ENCODE assay signal across 8 mouse cellular contexts in the genomic region with DNA sequence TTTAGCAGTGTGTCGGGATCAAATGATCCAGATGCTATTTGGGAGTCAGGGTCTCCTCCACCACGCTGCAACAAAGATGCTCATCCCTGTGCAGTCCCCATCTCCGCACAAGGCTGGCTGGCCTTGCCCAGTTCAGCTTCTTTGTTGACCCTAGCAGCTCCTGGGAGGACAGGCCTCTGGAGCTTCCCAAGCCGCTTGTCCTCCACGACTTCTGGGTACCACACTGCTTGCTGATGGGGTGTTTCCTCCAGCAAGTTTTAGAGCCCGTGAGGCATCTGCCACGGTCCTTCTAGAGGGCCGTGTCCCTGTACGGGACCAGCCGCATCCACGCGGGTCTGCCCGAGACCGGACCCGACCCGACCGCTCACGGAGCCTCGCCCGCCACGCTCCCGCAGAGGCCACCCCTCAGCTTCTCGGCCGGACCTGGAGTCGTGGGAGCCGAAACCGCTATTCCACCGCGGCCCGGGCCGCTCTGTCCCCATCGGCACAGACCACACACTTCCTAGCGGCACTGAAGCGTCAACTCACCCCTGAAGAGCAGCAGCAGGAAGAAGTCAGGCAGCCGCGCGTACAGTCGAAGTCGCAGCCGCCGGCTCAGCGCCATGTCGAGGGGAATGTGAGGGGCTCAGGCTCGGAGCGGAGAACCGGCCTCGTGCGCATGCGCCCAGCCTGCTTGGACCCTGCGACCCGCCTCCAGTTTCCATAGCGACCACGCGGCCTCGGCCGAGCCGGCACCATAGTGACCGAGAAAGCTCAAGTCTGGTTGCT. TPM values are rescaled to one million over a fixed set of nuclear protein-coding genes. Genes with fewer than 3 reads are reported as not detected.
DNase-seq lines count a peak whose midpoint lies in the region; ATAC-seq and TF ChIP-seq lines count a peak whose summit lies in the region.

A gene (minus strand): TSS at position 659 of the 768 bp plus-strand sequence.

- ATAC-seq in megakaryocyte, adult 5-6 weeks (ENCODE audit: poor library complexity, severe bottlenecking) = no peak
- peak; percentile 70; the same call in 1 of the 2 replicates for ATAC-seq in heart, embryonic 13.5 days (ENCODE audit: extremely low read depth, insufficient number of reproducible peaks, low FRiP score, low TSS enrichment)
- peak; percentile 95 for ATAC-seq in kidney, postnatal 0 days (replicated peaks; ENCODE audit: low FRiP score, low read depth)
- peak; percentile 96 for ATAC-seq in neural tube, embryonic 11.5 days (ENCODE audit: insufficient read depth, low FRiP score, low TSS enrichment)

- no peaks in the 10 kb centered on the region for H3K79me2 ChIP-seq in liver, adult 2 months (ENCODE audit: control insufficient read depth, insufficient read depth, low read length)

- peak within 1 kb of the TSS; percentile 89 for H3K9ac ChIP-seq in heart, embryonic 13.5 days
- H3K9ac ChIP-seq in kidney, postnatal 0 days (ENCODE audit: low read depth, low read length) = peak within 1 kb of the TSS; percentile 56
- H3K9ac ChIP-seq in liver, adult 2 months (ENCODE audit: low read depth, low read length) = peak within 1 kb of the TSS; percentile 39
- peak within 1 kb of the TSS; percentile 92 for H3K9ac ChIP-seq in neural tube, embryonic 11.5 days (ENCODE audit: low read length)

- peaks cover 53% of the 10 kb centered on the region for H3K27me3 ChIP-seq in megakaryocyte, embryonic 14.5 days (replicated peaks)
- no peaks in the 10 kb centered on the region for H3K27me3 ChIP-seq in forebrain, embryonic 10.5 days (ENCODE audit: poor library complexity, severe bottlenecking)
- peaks cover 8% of the 10 kb centered on the region; the same call in 1 of the 2 replicates for H3K27me3 ChIP-seq in heart, embryonic 13.5 days (replicated peaks)
- H3K27me3 ChIP-seq in kidney, postnatal 0 days (ENCODE audit: insufficient read depth, low read length) = no peaks in the 10 kb centered on the region
- peaks cover 7% of the 10 kb centered on the region; the same call in 1 of the 2 replicates for H3K27me3 ChIP-seq in liver, adult 2 months (ENCODE audit: control insufficient read depth, insufficient read depth, low read length)
- H3K27me3 ChIP-seq in neural tube, embryonic 11.5 days (ENCODE audit: control insufficient read depth, insufficient read depth, low read length) = no peaks in the 10 kb centered on the region

- TF ChIP-seq CTCF in kidney, postnatal 0 days (IDR thresholded peaks at IDR 0.05; ENCODE audit: low read depth) = no peak
- TF ChIP-seq CTCF in liver, adult 2 months (IDR thresholded peaks at IDR 0.05; ENCODE audit: low read depth, low read length) = no peak

- no peaks in the 10 kb centered on the region for H3K36me3 ChIP-seq in megakaryocyte, embryonic 14.5 days (replicated peaks; ENCODE audit: low read length)
- H3K36me3 ChIP-seq in forebrain, embryonic 10.5 days (replicated peaks) = peaks cover 26% of the 10 kb centered on the region
- 0 out of 2 replicates have a peak, but pooled peaks cover 3% of the 10 kb centered on the region for H3K36me3 ChIP-seq in heart, embryonic 13.5 days
- H3K36me3 ChIP-seq in kidney, postnatal 0 days (ENCODE audit: insufficient read depth, low read length) = no peaks in the 10 kb centered on the region
- H3K36me3 ChIP-seq in liver, adult 2 months (ENCODE audit: control insufficient read depth, insufficient read depth, low read length) = no peaks in the 10 kb centered on the region
- no peaks in the 10 kb centered on the region for H3K36me3 ChIP-seq in neural tube, embryonic 11.5 days (ENCODE audit: control insufficient read depth, insufficient read depth, low read length)

- peak; percentile 97 for DNase-seq in forebrain, embryonic 10.5 days (ENCODE audit: extremely low spot score, low spot score)
- DNase-seq in kidney, postnatal 0 days (ENCODE audit: low spot score) = peak; percentile 96
- DNase-seq in liver, adult 2 months (ENCODE audit: extremely low read depth, low read depth, low spot score) = peak; percentile 13
- DNase-seq in neural tube, embryonic 11.5 days (ENCODE audit: low spot score) = peak; percentile 98
- peak; percentile 97 for DNase-seq in testis, postnatal 10 days (ENCODE audit: low spot score)

- H3K27ac ChIP-seq in forebrain, embryonic 10.5 days = peak within 1 kb of the TSS; percentile 97
- peak within 1 kb of the TSS; percentile 92 for H3K27ac ChIP-seq in heart, embryonic 13.5 days (replicated peaks)
- H3K27ac ChIP-seq in kidney, postnatal 0 days = peak within 1 kb of the TSS; percentile 74
- H3K27ac ChIP-seq in liver, adult 2 months (replicated peaks; ENCODE audit: insufficient read depth, low read depth, low read length) = no peak within 1 kb of the TSS
- peak within 1 kb of the TSS; percentile 88 for H3K27ac ChIP-seq in neural tube, embryonic 11.5 days (ENCODE audit: low read depth, low read length)

- H3K4me3 ChIP-seq in megakaryocyte, embryonic 14.5 days (replicated peaks) = peak within 1 kb of the TSS; percentile 90
- peak within 1 kb of the TSS; percentile 85 for H3K4me3 ChIP-seq in forebrain, embryonic 10.5 days
- H3K4me3 ChIP-seq in heart, embryonic 13.5 days = peak within 1 kb of the TSS; percentile 88
- H3K4me3 ChIP-seq in kidney, postnatal 0 days (replicated peaks; ENCODE audit: low read depth, low read length) = peak within 1 kb of the TSS; percentile 63
- peak within 1 kb of the TSS; percentile 67 for H3K4me3 ChIP-seq in liver, adult 2 months (ENCODE audit: insufficient read depth, low read depth, low read length)
- peak within 1 kb of the TSS; percentile 90 for H3K4me3 ChIP-seq in neural tube, embryonic 11.5 days (ENCODE audit: low read depth, low read length)

- peaks cover 10% of the 10 kb centered on the region for H3K4me1 ChIP-seq in megakaryocyte, embryonic 14.5 days
- peaks cover 49% of the 10 kb centered on the region for H3K4me1 ChIP-seq in forebrain, embryonic 10.5 days
- peaks cover 20% of the 10 kb centered on the region for H3K4me1 ChIP-seq in heart, embryonic 13.5 days
- no peaks in the 10 kb centered on the region for H3K4me1 ChIP-seq in kidney, postnatal 0 days (replicated peaks; ENCODE audit: insufficient read depth, low read length)
- no peaks in the 10 kb centered on the region for H3K4me1 ChIP-seq in liver, adult 2 months (ENCODE audit: control insufficient read depth, insufficient read depth, low read length)
- H3K4me1 ChIP-seq in neural tube, embryonic 11.5 days (ENCODE audit: control insufficient read depth, insufficient read depth, low read length) = peaks cover 6% of the 10 kb centered on the region

- peak within 1 kb of the TSS; percentile 84 for H3K4me2 ChIP-seq in heart, embryonic 13.5 days
- peak within 1 kb of the TSS; percentile 72 for H3K4me2 ChIP-seq in kidney, postnatal 0 days (ENCODE audit: low read length)
- peak within 1 kb of the TSS; percentile 47 for H3K4me2 ChIP-seq in neural tube, embryonic 11.5 days (ENCODE audit: low read depth)

- TF ChIP-seq POLR2A in liver, adult 2 months (IDR thresholded peaks at IDR 0.05; ENCODE audit: extremely low read depth, insufficient read depth, low read length) = no peak

- peaks cover 9% of the 10 kb centered on the region for H3K9me3 ChIP-seq in megakaryocyte, embryonic 14.5 days
- H3K9me3 ChIP-seq in forebrain, embryonic 10.5 days = no peaks in the 10 kb centered on the region
- H3K9me3 ChIP-seq in heart, embryonic 13.5 days = no peaks in the 10 kb centered on the region
- H3K9me3 ChIP-seq in kidney, postnatal 0 days (replicated peaks; ENCODE audit: low read length) = no peaks in the 10 kb centered on the region
- H3K9me3 ChIP-seq in neural tube, embryonic 11.5 days (ENCODE audit: control insufficient read depth, low read length) = no peaks in the 10 kb centered on the region

- under 1% methylated on average over 58 of the region's 58 CpGs for WGBS in forebrain, embryonic 10.5 days
- WGBS in heart, embryonic 13.5 days = 1% methylated on average over 58 of the region's 58 CpGs
- WGBS in kidney, postnatal 0 days = under 1% methylated on average over 58 of the region's 58 CpGs
- 2% methylated on average over 58 of the region's 58 CpGs for WGBS in liver, adult 2 months
- WGBS in neural tube, embryonic 11.5 days = under 1% methylated on average over 58 of the region's 58 CpGs

RNA-seq across cellular contexts. Expression of the gene that starts here (rescaled TPM):
- polyA plus RNA-seq in megakaryocyte, embryonic 14.5 days (2012; ENCODE audit: insufficient read depth, low replicate concordance) = 0.13 TPM in 1 of 2 replicates, not detected in the other
- total RNA-seq in megakaryocyte, adult 5-6 weeks (2015) = not detected in 2 replicates
- not detected in 2 replicates for total RNA-seq in megakaryocyte, adult 5-6 weeks (2017)
- polyA plus RNA-seq in forebrain, embryonic 10.5 days (2016; fragmentation: Nextera tagmentation; extraction: Ambion mirVana) = 146 and 150 TPM in 2 replicates
- 39.8 and 43.4 TPM in 2 replicates for polyA plus RNA-seq in heart, embryonic 13.5 days (2015; fragmentation: Nextera tagmentation; extraction: Ambion mirVana)
- 56.8 TPM in 2 replicates for polyA plus RNA-seq in kidney, postnatal 0 days (2015; fragmentation: Nextera tagmentation; extraction: Ambion mirVana)
- total RNA-seq in liver, adult 2 months (2014; rRNA removed) = 1.5 and 1.7 TPM in 2 replicates
- 0.81 and 1.4 TPM in 2 replicates for polyA plus RNA-seq in liver, adult 2 months (2012; rRNA removed)
- 137 and 138 TPM in 2 replicates for polyA plus RNA-seq in neural tube, embryonic 11.5 days (2014; fragmentation: Nextera tagmentation; extraction: Ambion mirVana)

Comparison
In these comparisons a context has a peak if more than half of its experiments do, and no peak if none do; other contexts are left out.
1. RNA of the gene that starts here (polyA plus RNA-seq): 146 to 150 TPM in forebrain, embryonic 10.5 days, 137 to 138 TPM in neural tube, embryonic 11.5 days, 56.8 TPM in kidney, postnatal 0 days and 39.8 to 43.4 TPM in heart, embryonic 13.5 days; 0.81 to 1.4 TPM in liver, adult 2 months and 0.13 TPM in megakaryocyte, embryonic 14.5 days; every median in the first group is over 10 times any median in the second.
2. DNase-seq: peak in every context shown above with its lines; median percentile 98 in neural tube, embryonic 11.5 days; 97 in forebrain, embryonic 10.5 days; 97 in testis, postnatal 10 days; 96 in kidney, postnatal 0 days; 13 in liver, adult 2 months.
3. H3K9ac ChIP-seq: peak in every context shown above with its lines; median percentile 92 in neural tube, embryonic 11.5 days; 89 in heart, embryonic 13.5 days; 56 in kidney, postnatal 0 days; 39 in liver, adult 2 months.
4. Peak in every context shown above with its lines, with median percentiles within 50 percentile points of each other: H3K4me3 ChIP-seq and H3K4me2 ChIP-seq.